Mouse (Mus musculus): ENCODE data around the gene Acvr1b.

GRCm38 (mm10) chr15:101184300-101184699, 10.4 kb downstream of the Acvr1b start:
- TF ChIP-seq POLR2A (IDR thresholded peaks at IDR 0.05; ENCODE audit: borderline replicate concordance, extremely low read depth, insufficient read depth, insufficient read length, poor library complexity, severe bottlenecking) (no peak), CTCF (IDR thresholded peaks at IDR 0.05; ENCODE audit: borderline replicate concordance, extremely low read depth, insufficient read depth, insufficient read length) (no peak)
